Mouse (Mus musculus) CH12.LX (cell line): Measurements from ENCODE around the gene 5330417C22Rik.

ENCODE experiments used
- RCOR1 ChIP-seq: conservative IDR thresholded peaks from 2 replicates; pipeline ENCODE4 v1.6.1; 2012; ENCODE audit warnings: low read depth, mild to moderate bottlenecking, inconsistent platforms, low read length, improper control_type of control experiment
- ZC3H11A ChIP-seq: IDR thresholded peaks from 2 replicates; pipeline ENCODE4 v1.6.1; 2012; ENCODE audit warnings: low read depth, mild to moderate bottlenecking, inconsistent platforms, low read length, improper control_type of control experiment
- ZNF384 ChIP-seq: IDR thresholded peaks from 2 replicates; pipeline ENCODE4 v1.6.1; 2012; ENCODE audit warnings: low read depth, low read length, improper control_type of control experiment, inconsistent platforms

- TF ChIP-seq ZNF384 (no peak), ZC3H11A (no peak), RCOR1 (no peak)
Measured at GRCm38 (mm10) chr3:108436380-108436714, 100.0 kb downstream of the 5330417C22Rik start.
